Mouse (Mus musculus) embryonic facial prominence, embryonic 11.5 days (tissue): ENCODE measurements around the gene Acvrl1. TPM values are rescaled to one million over a fixed set of nuclear protein-coding genes. Genes with fewer than 3 reads are reported as not detected.

Source experiments
- ATAC-seq: fragments of 200-750 bp; cut with Nextera tagmentation; replicated peaks from 2 replicates; pipeline ENCODE4 v1.8.0; 2017; ENCODE audit warnings: low read depth; ENCODE audit not compliant: insufficient number of reproducible peaks, low FRiP score, low TSS enrichment
- DNase-seq: peaks from one replicate; pipeline ENCODE4 v3.0.0-alpha.2; 2015; ENCODE audit warnings: low spot score
- H3K27ac ChIP-seq: fragments of 300-500 bp; sonication (generic); replicated peaks from 2 replicates; pipeline ENCODE4 v1.5.1; 2014; ENCODE audit warnings: mild to moderate bottlenecking, low read depth, low read length, control low read depth
- H3K27me3 ChIP-seq: fragments of 300-500 bp; sonication (generic); 2 replicates; pipeline ENCODE4 v1.6.1; 2014; ENCODE audit warnings: mild to moderate bottlenecking, low read length, moderate library complexity, mixed read lengths; ENCODE audit not compliant: control insufficient read depth, insufficient read depth
- H3K36me3 ChIP-seq: fragments of 300-500 bp; sonication (generic); replicated peaks from 2 replicates; pipeline ENCODE4 v1.6.1; 2014; ENCODE audit warnings: low read depth, mild to moderate bottlenecking, low read length, moderate library complexity, mixed read lengths; ENCODE audit not compliant: control insufficient read depth, insufficient read depth
- H3K4me1 ChIP-seq: fragments of 300-500 bp; sonication (generic); 2 replicates; pipeline ENCODE4 v1.6.1; 2014; ENCODE audit warnings: low read length, mixed read lengths; ENCODE audit not compliant: control insufficient read depth, insufficient read depth
- H3K4me2 ChIP-seq: fragments of 300-500 bp; sonication (generic); 2 replicates; pipeline ENCODE4 v1.6.1; 2014; ENCODE audit warnings: low read depth, mild to moderate bottlenecking, control low read depth, low read length, moderate library complexity
- H3K4me3 ChIP-seq: fragments of 300-500 bp; sonication (generic); 2 replicates; pipeline ENCODE4 v1.5.1; 2014; ENCODE audit warnings: low read depth, low read length, control low read depth
- H3K9ac ChIP-seq: fragments of 300-500 bp; sonication (generic); replicated peaks from 2 replicates; pipeline ENCODE4 v1.6.1; 2014; ENCODE audit warnings: mild to moderate bottlenecking, control low read depth, low read length
- H3K9me3 ChIP-seq: fragments of 300-500 bp; sonication (generic); replicated peaks from 2 replicates; pipeline ENCODE4 v1.6.1; 2016; ENCODE audit warnings: mild to moderate bottlenecking, low read length, inconsistent platforms, mixed read lengths; ENCODE audit not compliant: control insufficient read depth
- WGBS: fragments of 180-500 bp; shearing (Covaris S2); extraction: QIAGEN DNeasy Blood & Tissue Kit; methylation state at CpG from one replicate; pipeline ENCODE4 v1.1.7; 2014; 5-methylcytosine and 5-hydroxymethylcytosine counted together
- polyA plus RNA-seq: library from polyadenylated mRNA; unstranded; fragments of >200 nt; fragmentation: Nextera tagmentation; extraction: Ambion mirVana; gene quantifications from 2 replicates; pipeline ENCODE4 v1.2.1, GENCODE M21; 2014

The Acvrl1 gene
- polyA plus RNA-seq, 1 experiment from 2014 or later = 4.6 TPM

DNA sequence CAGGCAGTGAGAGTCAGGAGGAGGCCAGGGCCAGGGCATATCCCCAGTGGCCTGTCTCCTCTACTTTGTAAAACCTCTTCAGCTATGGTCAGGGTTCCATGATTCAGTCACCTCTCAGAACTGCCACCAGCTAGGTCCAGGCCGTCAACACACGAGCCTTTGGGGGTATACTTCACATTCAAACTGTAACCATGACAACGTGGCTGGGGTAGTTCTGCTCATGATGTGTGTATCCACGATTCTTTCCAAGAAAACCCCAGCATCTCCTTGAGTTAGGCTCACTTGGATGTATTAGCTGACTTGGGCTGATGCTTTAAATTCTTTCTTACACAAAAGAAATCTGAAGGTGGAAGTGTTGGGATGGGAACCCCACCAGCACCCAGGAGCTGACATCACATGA lies 40.0 kb upstream of the Acvrl1 start:
- H3K27me3 ChIP-seq = no peaks in the 10 kb centered on the region
- H3K27ac ChIP-seq = no peak overlapping the region
- H3K9ac ChIP-seq = no peak overlapping the region
- H3K9me3 ChIP-seq = no peaks in the 10 kb centered on the region
- no peaks in the 10 kb centered on the region for H3K36me3 ChIP-seq
- no peak for DNase-seq
- ATAC-seq = no peak
- no peak overlapping the region for H3K4me2 ChIP-seq
- WGBS = 71% methylated on average over 4 of the region's 4 CpGs
- peaks cover 4% of the 10 kb centered on the region; the same call in 1 of the 2 replicates for H3K4me1 ChIP-seq
- H3K4me3 ChIP-seq = no peak overlapping the region

DNA sequence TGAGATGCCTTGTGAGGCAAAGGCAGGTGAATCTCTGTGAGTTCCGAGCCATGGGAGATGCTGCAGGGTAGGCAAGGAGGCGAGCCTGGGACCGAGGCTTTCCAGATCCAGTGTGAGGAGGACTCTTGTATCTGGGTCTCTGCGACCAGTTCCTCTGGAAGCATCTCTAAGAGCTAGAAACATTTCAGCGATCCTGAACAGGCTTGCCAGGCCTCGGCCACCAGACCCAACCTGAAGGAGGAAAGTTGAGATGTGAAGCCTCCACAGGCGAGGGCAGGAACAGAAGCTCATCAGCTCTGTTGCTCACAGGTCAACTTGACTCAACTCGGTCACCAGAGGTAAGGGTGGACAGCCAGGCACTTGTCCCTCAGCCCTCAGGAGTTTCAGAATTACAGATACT lies 36.8 kb upstream of the Acvrl1 start:
- Histone ChIP-seq H3K4me2 (no peak overlapping the region), H3K4me3 (no peak overlapping the region), H3K9ac (no peak overlapping the region), H3K27me3 (no peaks in the 10 kb centered on the region), H3K9me3 (no peaks in the 10 kb centered on the region), H3K4me1 (peaks cover 10% of the 10 kb centered on the region), H3K36me3 (no peaks in the 10 kb centered on the region), H3K27ac (no peak overlapping the region)
- ATAC-seq = no peak
- no peak for DNase-seq
- 96% methylated on average over 8 of the region's 8 CpGs for WGBS

- ATAC-seq (no peak), DNase-seq (no peak)
- H3K9ac ChIP-seq = peak overlapping the region; percentile 23; the same call in 1 of the 2 replicates
- no peak overlapping the region for H3K4me2 ChIP-seq
- H3K27me3 ChIP-seq = no peaks in the 10 kb centered on the region
- WGBS = 22% methylated on average over 14 of the region's 14 CpGs
- H3K36me3 ChIP-seq = no peaks in the 10 kb centered on the region
- peak overlapping the region; percentile 48 for H3K27ac ChIP-seq
- H3K4me3 ChIP-seq = no peak overlapping the region
- no peaks in the 10 kb centered on the region for H3K9me3 ChIP-seq
- H3K4me1 ChIP-seq = peaks cover 10% of the 10 kb centered on the region
These were observed 36.0 kb upstream of the Acvrl1 start for GRCm38 (mm10) chr15:101092121-101092828.

DNA sequence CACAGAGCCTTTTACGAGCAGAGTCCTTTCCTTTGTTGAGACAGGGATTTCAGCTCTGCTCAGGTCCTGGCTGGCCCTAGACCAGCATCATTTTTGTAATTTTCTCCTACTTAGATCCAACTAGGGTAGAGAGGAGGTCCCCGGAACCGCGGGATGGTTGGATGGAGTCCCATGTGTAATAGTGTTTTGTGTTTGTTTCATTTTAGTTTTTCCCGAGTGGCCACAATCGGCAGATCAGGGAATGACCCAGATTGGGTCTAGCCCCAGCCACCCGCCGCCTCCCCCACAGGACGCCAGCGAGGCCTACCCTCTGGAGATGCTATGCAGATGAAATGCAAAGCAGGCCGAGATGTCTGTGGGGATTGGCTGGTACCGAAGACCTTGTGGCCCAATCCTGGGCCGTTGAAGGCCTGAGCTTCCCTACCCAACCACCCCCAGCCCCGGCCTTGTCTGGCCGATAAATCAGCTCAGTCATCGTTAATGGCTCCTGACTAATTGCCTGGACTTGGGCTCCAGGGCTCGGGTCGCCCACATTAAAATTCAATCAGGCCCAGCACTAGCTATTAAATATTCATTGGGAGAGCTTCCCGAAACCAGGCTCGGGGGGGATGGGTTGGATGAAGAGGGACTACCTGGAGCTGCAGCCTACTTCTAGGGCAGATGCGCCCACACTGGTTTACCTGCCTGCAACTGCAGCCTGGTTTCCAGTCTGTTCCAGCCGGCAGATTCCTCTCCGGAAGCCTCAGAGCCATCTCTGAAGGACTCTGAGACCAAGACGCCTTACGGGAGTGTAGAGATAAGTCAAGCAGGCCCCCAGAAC lies 35.3 kb upstream of the Acvrl1 start:
- peak; percentile 81 for ATAC-seq
- peaks cover 10% of the 10 kb centered on the region for H3K4me1 ChIP-seq
- H3K27me3 ChIP-seq = no peaks in the 10 kb centered on the region
- peak overlapping the region; percentile 30 for H3K4me2 ChIP-seq
- no peaks in the 10 kb centered on the region for H3K9me3 ChIP-seq
- DNase-seq = peak; percentile 84
- H3K4me3 ChIP-seq = no peak overlapping the region
- WGBS = 7% methylated on average over 25 of the region's 25 CpGs
- H3K9ac ChIP-seq = peak overlapping the region; percentile 23; the same call in 1 of the 2 replicates
- peak overlapping the region; percentile 57 for H3K27ac ChIP-seq
- no peaks in the 10 kb centered on the region for H3K36me3 ChIP-seq

GRCm38 (mm10) chr15:101093988-101094387 lies 34.3 kb upstream of the Acvrl1 start:
- H3K4me2 ChIP-seq = no peak overlapping the region
- H3K4me3 ChIP-seq = no peak overlapping the region
- peaks cover 13% of the 10 kb centered on the region for H3K4me1 ChIP-seq
- DNase-seq (peak; percentile 54), ATAC-seq (no peak)
- no peaks in the 10 kb centered on the region for H3K27me3 ChIP-seq
- WGBS = 33% methylated on average over 6 of the region's 6 CpGs
- peak overlapping the region; percentile 57; the same call in 1 of the 2 replicates for H3K27ac ChIP-seq
- no peak overlapping the region for H3K9ac ChIP-seq
- H3K9me3 ChIP-seq = no peaks in the 10 kb centered on the region
- no peaks in the 10 kb centered on the region for H3K36me3 ChIP-seq

GRCm38 (mm10) chr15:101094979-101095378 lies 33.3 kb upstream of the Acvrl1 start:
- DNase-seq = peak; percentile 85
- H3K27ac ChIP-seq = peak overlapping the region; percentile 57
- H3K4me1 ChIP-seq = peaks cover 13% of the 10 kb centered on the region
- no peak overlapping the region for H3K4me2 ChIP-seq
- H3K36me3 ChIP-seq = no peaks in the 10 kb centered on the region
- WGBS = 13% methylated on average over 9 of the region's 9 CpGs
- no peak overlapping the region for H3K4me3 ChIP-seq
- H3K9me3 ChIP-seq = no peaks in the 10 kb centered on the region
- no peak for ATAC-seq
- H3K27me3 ChIP-seq = no peaks in the 10 kb centered on the region
- no peak overlapping the region for H3K9ac ChIP-seq

GRCm38 (mm10) chr15:101095392-101095791 lies 32.9 kb upstream of the Acvrl1 start:
- Histone ChIP-seq H3K4me1 (peaks cover 13% of the 10 kb centered on the region), H3K4me2 (no peak overlapping the region), H3K4me3 (no peak overlapping the region), H3K9me3 (no peaks in the 10 kb centered on the region), H3K36me3 (no peaks in the 10 kb centered on the region), H3K27ac (peak overlapping the region; percentile 57; the same call in 1 of the 2 replicates), H3K27me3 (no peaks in the 10 kb centered on the region), H3K9ac (no peak overlapping the region)
- DNase-seq = no peak
- ATAC-seq = no peak
- 37% methylated on average over 3 of the region's 3 CpGs for WGBS
